Mouse (Mus musculus): ENCODE results near the gene Rep15.

DNA sequence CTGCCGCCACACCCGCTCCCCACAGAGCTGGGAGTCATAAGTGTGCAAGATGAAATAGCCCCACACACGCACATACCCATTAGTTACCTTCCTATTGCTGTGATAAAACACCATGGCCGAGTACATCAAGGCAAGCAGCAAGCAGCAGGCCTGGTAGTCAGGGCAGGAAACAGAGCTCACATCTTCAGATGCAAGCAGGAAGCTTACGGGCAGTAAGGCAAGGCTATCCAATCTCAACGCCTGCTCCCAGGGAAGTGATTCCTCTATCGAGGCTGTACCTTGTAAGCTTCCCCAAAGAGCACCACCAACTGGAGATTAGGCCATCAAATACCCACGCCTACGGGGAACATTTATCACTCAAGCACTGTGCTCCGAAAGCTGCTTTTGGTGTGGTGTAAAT is 47.5 kb downstream of the Rep15 start:
- TF ChIP-seq CHD2 (IDR thresholded peaks at IDR 0.05; ENCODE audit: low read depth, low read length) (no peak), HCFC1 (IDR thresholded peaks at IDR 0.05; ENCODE audit: borderline replicate concordance, insufficient read depth, low read length) (no peak), ZC3H11A (IDR thresholded peaks at IDR 0.05; ENCODE audit: borderline replicate concordance, low read depth, low read length) (no peak)

All from ES-E14 (cell line).